Mouse (Mus musculus): ENCODE data around the gene Kri1.
A peak's percentile ranks its signal among the peaks of the same experiment; 100 is the strongest.
"Not testable (repeated sequence)": the region's sequence is repeated elsewhere in the genome, so short reads cannot be mapped to it uniquely, and the experiment has no call there.

The Kri1 gene

DNA sequence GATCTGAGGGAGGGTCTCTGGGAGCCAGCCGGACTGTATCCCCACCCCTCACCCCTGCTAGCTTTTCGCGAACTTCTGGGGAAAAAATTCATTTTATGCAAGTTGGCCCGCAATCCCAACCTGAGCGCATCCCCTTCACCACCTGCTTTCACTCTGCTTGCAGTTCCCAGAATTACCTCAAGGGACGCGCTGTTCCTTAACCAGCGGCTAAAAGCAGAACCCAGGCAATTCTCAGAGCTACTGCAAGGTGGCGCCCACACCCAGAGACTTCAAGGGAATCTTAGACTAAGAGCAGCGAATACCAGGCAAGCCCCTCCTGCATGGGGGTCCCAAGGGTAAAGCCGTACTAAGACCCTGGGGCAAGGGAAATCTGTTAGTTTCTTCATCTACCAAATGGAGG lies 46.4 kb downstream of the Kri1 start:
- peak; percentile 92 for DNase-seq

DNA sequence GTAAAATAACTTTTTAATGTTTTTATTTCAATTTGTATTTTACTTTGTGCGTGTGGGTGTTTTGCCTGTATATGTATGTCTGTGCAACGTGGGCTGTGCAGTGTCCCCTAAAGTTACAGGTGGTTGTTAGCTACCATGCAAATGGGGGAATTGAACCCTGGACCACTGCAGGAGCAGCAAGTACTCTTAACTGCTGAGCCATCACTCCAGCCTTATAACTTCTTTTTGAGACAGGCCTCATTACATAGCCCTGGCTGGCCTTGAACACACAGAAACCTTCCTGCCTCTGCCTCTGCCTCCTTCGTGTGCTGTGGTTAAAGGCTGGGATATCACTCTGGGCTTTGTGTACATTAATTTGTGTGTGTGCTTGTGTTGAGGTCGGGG lies 48.3 kb downstream of the Kri1 start:
- DNase-seq: no peak

DNA sequence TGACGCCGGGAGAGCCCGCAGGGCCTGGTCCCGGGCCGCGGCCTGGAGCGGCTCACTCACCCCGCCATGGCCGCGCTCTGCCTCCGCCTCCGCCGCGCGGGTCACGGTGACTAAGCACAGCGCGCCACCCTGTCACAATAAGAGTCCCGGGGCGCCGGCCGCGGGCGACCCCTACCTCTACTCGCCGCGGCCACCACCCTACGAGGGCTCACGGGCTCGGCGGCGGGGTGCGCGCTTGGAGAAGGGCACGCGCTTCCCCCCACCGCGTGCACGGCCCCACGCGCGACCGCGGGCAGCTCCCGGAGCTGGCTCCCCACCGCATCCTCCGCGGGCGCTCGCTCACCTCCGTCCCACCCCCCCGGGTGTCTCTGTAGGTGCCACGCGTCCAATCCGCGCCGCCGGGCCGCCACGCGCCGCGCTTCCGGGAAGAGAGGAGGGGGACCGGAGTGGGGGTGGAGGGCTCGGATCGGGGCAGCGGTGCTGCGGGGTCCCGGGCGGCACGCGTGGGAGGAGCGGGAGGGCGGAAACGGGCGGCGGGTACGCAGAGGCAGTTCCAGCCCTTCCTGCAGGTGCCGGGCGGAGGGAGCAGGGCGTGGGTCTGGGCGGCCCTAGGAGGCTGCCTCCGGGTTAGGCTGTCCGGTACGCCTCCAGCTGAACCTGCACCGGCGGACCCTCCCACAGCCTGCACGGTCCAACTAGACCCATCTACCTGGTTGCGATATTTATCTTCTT lies 48.9 kb downstream of the Kri1 start, which contains the start of gene Keap1:
Keap1 (minus strand) TSS at position 629 of the 732 bp plus-strand sequence.
- peak; percentile 90 for DNase-seq

DNA sequence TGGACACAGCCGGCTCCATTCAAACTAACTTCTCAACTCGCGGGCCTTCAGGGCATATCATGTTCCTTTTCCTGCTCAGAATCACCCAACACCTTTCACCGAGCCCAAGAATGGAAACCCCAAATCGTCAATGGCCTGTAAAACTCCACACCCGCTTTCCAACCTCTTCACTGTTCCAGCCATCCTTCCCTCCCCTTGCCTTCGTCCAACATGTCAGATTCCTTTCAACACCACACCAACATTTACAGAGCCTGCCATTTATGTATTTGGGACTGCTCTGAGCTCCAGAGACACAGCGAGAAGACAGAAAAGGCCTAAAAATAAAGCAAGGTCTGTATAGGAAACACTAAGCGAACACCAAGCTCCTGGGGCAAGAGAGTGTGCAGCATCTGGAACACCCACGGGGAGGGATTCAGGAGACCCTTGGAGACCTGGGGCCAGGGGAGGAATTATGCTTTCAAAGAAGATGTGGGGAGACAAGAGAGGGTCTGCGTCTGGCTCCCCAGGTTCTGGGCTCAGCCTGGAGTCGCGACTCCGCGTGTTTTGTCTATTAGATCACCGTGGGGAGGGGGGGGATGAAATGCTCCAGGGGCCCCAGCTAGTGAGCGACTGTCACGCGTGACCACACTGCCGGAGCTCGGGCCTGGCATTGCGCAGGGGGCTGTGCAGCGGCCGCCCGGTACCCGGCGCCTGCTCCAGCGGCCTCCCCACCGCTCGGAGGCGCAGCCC lies 49.6 kb downstream of the Kri1 start:
- no peak for DNase-seq

DNA sequence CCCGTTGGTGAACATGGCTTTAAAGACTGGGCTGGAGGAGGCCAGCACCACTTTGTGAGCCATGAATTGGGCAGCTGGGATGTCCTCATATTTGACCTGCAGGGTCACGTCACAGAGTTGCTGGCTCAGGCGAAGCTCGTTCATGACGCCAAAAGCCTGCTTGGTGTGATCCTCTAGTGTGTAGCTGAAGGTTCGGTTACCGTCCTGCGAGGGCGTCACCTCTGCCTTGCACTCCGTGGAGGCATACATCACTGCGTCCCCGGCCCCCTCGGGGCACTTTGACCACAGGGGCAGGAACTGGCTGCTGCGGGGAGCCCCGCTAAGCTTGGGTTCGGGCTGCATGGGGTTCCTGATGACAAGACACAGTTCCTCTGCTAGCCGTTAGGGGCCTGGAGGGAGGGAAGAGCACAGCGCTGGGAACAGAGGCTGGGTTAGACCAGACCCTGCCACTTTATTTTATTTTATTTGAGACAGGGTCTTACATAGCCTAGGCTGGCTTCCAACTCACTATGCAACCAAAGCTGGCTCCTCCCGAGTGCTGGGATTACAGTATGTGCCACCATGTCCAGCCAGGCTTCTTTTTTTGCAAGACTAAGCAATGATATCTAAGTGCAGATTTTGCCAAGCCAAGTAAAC lies 50.3 kb downstream of the Kri1 start:
- DNase-seq: peak; percentile 55

DNA sequence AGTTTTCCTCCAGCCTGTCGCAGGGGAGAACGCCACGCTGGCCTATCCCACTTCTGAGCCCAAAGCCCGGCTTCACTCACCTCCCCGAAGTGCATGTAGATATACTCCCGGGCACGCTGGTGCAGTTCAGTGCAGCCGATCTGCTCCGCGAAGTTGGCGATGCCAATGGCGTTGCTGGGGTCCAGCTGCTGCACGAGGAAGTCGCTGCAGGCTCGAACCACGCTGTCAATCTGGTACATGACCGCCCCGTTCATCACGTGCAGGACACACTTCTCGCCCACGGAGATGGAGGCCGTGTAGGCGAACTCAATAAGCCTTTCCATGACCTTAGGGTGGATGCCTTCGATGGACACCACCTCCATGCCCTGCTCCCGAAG lies 50.8 kb downstream of the Kri1 start:
- DNase-seq: no peak

DNA sequence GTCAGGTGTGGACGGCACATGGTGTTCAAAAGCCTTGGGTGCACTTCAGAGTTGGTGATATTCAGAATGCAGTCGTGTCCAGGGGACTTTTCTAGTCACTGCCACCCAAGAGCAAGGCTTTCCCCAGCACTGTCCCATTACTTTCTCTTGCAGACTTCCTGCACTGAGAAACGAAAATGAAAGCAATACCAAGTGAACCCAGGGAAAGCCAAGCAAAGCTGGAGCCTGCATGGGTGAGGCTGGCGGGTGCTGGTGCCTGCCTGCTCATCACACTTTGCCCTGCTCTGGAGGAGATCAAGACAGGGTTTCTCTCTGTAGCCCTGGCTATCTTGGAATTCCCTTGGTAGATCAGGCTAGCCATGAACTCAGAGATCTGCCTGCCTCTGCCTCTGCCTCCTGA lies 52.4 kb downstream of the Kri1 start:
- no peak for DNase-seq

DNA sequence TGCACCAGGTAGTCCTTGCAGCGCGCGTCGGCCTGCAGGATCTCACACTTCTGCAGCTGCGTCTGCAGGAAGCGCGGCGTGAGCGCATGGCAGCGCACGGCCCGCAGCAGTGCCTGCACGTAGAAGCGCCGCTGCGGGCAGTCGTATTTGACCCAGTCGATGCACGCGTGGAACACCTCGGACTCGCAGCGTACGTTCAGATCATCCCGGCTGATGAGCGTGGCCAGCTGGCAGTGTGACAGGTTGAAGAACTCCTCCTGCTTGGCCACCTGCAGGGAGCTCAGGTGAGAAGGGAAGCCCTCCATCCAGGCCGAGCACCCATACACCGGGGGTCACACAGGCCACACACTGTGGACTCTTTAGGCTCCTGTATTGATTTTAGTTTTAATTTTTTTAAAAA lies 54.0 kb downstream of the Kri1 start:
- DNase-seq: no peak

DNA sequence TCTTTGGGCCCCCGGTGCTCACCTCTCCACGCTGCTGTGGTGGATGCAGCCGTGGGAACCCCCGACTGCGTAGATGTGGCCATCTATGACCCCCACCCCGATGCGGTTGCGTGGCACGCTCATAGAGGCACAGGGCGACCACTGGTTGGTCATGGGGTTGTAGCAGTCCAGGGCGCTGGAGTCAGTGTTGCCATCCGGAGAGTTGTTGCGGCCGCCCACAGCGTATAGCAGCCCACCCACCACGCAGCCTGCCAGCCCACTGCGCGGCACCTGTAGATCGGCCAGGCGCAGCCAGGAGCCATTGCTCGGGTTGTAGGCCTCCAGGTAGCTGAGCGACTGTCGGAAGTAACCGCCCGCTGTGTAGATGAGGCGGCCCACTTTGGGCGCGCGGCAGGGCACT lies 54.4 kb downstream of the Kri1 start:
- DNase-seq: no peak

DNA sequence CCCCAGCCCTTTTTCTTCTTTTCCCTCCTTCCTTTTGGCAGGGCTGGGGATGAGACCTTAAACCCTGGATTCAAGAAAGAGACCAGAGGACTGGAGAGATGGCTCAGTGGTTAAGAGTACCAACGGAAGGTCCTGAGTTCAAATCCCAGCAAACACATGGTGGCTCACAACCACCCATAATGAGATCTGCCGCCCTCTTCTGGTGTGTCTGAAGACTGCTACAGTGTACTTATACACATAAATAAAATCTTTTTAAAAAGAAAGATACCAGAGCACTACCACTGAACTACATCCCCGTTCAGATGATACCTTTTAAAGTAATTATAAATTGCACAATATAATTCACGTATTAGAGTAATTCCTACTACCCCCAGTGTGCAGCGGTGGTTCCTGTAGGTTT lies 54.9 kb downstream of the Kri1 start:
- DNase-seq: no peak

DNA sequence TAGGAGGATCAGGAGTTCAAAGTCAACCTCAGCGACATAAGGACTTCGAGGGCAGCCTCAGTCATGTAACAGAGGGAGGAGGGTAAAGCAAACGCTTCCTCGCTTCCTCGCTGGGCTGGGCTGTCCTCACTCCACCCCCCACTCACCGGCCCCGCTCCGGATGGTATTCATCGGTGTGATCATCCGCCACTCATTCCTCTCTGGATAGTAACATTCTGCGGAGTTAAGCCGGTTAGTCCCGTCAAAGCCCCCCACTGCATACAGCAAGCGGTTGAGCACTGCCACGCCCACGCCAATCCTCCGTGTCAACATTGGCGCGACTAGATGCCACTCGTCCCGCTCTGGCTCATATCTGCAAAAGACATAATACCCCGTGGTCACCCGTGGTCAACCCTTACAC lies 56.2 kb downstream of the Kri1 start:
- DNase-seq: no peak

DNA sequence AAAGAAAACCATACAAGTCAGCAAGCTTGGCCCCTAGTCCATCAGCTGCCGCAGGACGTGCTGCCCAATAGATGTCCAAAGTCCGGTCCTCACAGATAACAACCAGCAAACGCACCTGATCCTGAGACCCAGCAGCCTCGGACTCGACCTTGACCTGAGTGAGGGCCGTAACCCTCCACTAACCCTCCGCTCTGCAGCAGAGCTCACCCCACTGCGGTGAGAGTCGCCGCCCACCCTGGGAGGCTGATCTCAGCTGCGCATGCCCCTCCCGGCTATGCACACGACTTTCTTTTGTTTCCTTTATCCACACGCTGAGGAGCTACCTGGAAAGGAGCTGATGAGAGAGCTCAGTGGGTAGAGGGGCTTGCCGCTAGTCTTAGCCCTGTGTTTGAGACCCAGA lies 60.4 kb downstream of the Kri1 start:
- peak; percentile 70 for DNase-seq

DNA sequence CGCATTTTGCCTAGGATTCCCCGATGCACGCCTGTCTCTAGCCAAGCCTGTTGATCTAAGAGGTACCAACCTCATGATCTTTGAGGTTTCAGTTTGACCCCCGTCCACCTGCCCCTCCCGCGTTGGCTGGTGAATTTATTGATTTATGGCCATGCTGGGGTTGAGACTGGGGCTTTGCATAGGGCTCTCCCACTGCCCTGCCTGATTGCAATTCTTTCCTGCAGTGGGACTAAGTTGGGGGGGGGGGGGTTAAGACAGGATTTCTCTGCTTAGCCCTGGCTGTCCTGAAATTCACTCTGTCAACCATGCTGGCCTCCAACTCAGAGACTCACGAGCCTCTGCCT lies 62.4 kb downstream of the Kri1 start:
- DNase-seq: no peak

DNA sequence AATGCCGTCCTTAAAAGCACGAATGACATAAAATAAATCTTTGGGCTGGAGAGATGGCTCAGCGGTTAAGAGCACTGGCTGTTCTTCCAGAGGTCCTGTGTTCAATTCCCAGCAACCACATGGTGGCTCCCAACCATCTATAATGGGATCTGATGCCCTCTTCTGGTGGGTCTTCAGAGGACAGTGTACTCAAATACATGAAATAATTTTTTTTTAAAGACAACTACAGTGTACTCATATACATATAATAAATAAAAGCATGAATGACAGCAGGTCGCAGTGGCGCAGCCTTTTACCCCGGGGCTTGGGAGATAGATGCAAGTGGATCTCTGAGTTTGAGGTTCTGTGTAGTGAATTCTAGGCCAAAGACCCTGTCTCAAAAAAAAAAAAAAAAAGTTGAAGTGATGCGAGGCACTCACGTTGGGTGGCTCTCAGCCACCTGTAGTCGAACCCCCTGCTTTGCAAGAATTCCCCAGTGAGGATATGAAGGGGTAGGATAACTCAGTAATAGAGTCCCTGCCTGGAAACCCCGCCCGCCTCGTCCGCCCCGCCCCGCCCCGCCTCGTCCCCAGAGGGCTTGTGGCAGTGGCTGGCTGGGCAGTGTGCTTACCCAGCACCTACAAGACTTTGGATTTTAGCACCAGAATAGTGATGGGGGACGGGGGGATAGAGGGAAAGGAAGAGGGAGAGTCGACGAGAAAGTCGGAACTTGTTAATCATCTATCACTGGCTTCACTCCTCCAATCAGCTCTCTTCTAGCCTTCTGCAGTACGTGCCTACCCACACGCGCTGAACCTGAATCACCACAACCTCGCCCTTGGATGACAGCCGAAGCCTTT lies 63.0 kb downstream of the Kri1 start:
- peak; percentile 68 for DNase-seq

DNA sequence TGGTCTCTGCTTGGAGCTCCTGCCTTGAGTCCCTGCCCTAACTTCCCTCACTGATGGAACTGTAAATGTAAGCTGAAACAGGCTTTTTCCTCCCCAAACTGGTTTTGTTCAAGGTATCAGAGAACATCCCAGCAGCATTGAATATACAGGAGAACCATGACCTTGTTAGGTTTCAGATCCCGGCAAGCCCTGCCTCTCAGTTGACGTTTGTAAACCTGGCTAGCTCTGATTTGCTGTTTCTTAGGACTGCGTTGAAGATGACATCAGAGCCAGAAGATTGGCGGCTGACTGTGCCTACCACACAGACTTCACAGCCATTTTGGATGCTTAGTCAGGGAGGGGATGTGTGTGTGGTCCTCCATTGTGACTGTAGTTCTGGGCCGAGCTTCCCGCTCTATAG lies 63.9 kb downstream of the Kri1 start:
- DNase-seq: no peak

DNA sequence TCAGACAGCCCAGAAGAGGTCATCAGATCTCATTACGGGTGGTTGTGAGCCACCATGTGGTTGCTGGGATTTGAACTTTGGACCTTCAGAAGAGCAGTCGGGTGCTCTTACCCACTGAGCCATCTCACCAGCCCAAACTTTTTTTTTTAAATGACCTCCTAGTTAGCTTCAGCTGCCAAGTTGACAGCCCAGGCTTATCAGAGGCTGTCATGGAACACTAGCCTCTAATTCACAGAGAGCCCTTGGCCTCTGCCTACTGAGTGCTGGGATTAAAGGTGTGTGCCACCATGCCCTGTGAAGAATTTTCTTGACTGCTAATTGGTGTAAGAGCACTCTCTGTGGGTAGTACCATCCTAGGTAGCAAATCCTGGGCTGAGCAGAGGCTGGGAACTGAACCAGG lies 64.3 kb downstream of the Kri1 start:
- not testable (repeated sequence) for DNase-seq
